Mouse (Mus musculus): ENCODE results near the gene Ifi35. TPM values are rescaled to one million over a fixed set of nuclear protein-coding genes. Genes with fewer than 3 reads are reported as not detected.

Gene Ifi35
- polyA plus RNA-seq (2016; fragmentation: Nextera tagmentation; extraction: Ambion mirVana): 5.9 and 6.1 TPM in 2 replicates

GRCm38 (mm10) chr11:101448274-101448746 is at the start of gene Ifi35:
Gene Ifi35, plus strand, starts transcription at chr11:101448407.
- peaks cover 28% of the 10 kb centered on the region for H3K36me3 ChIP-seq
- H3K27ac ChIP-seq: peak within 1 kb of the TSS; percentile 42; the same call in 1 of the 2 replicates
- peak within 1 kb of the TSS; percentile 25; the same call in 1 of the 2 replicates for H3K4me3 ChIP-seq
- 33% methylated on average over 10 of the region's 10 CpGs for WGBS
- ATAC-seq (ENCODE audit: insufficient number of reproducible peaks, insufficient read depth, low FRiP score, low TSS enrichment): no peak
- H3K9ac ChIP-seq: peak within 1 kb of the TSS; percentile 40
- peaks cover 13% of the 10 kb centered on the region for H3K4me1 ChIP-seq
- no peaks in the 10 kb centered on the region for H3K27me3 ChIP-seq
- no peaks in the 10 kb centered on the region for H3K9me3 ChIP-seq
- H3K4me2 ChIP-seq (replicated peaks): peak within 1 kb of the TSS; percentile 31

- H3K9me3 ChIP-seq: no peaks in the 10 kb centered on the region
- WGBS: 79% methylated on average over 2 of the region's 2 CpGs
- H3K36me3 ChIP-seq: peaks cover 35% of the 10 kb centered on the region
- H3K4me2 ChIP-seq (replicated peaks): no peak overlapping the region
- no peak overlapping the region for H3K9ac ChIP-seq
- no peaks in the 10 kb centered on the region for H3K27me3 ChIP-seq
- no peak for ATAC-seq (ENCODE audit: insufficient number of reproducible peaks, insufficient read depth, low FRiP score, low TSS enrichment)
- H3K27ac ChIP-seq: no peak overlapping the region
- H3K4me3 ChIP-seq: no peak overlapping the region
- peaks cover 3% of the 10 kb centered on the region; the same call in 1 of the 2 replicates for H3K4me1 ChIP-seq
Observed at GRCm38 (mm10) chr11:101415306-101415705, 32.9 kb upstream of the Ifi35 start.

- peaks cover 3% of the 10 kb centered on the region; the same call in 1 of the 2 replicates for H3K4me1 ChIP-seq
- H3K36me3 ChIP-seq: peaks cover 22% of the 10 kb centered on the region
- H3K4me2 ChIP-seq (replicated peaks): peak overlapping the region; percentile 72
- H3K4me3 ChIP-seq: peak overlapping the region; percentile 85
- H3K27me3 ChIP-seq: no peaks in the 10 kb centered on the region
- H3K9me3 ChIP-seq: no peaks in the 10 kb centered on the region
- WGBS: 3% methylated on average over 11 of the region's 11 CpGs
- H3K27ac ChIP-seq: peak overlapping the region; percentile 84
- ATAC-seq (ENCODE audit: insufficient number of reproducible peaks, insufficient read depth, low FRiP score, low TSS enrichment): 0 out of 2 replicates have a peak, but pooled peaks have one; percentile 25
- H3K9ac ChIP-seq: peak overlapping the region; percentile 85
Observed at GRCm38 (mm10) chr11:101416433-101417100, 31.6 kb upstream of the Ifi35 start.

GRCm38 (mm10) chr11:101417101-101417855 is 30.9 kb upstream of the Ifi35 start, which contains the start of gene Aarsd1:
Gene Aarsd1, minus strand, starts transcription at chr11:101417615.
- peak within 1 kb of the TSS; percentile 85 for H3K4me3 ChIP-seq
- H3K27ac ChIP-seq: peak within 1 kb of the TSS; percentile 84
- peaks cover 3% of the 10 kb centered on the region; the same call in 1 of the 2 replicates for H3K4me1 ChIP-seq
- H3K9me3 ChIP-seq: no peaks in the 10 kb centered on the region
- peak within 1 kb of the TSS; percentile 85 for H3K9ac ChIP-seq
- H3K27me3 ChIP-seq: no peaks in the 10 kb centered on the region
- H3K4me2 ChIP-seq (replicated peaks): peak within 1 kb of the TSS; percentile 72
- WGBS: under 1% methylated on average over 45 of the region's 45 CpGs
- peak; percentile 71 for ATAC-seq (ENCODE audit: insufficient number of reproducible peaks, insufficient read depth, low FRiP score, low TSS enrichment)
- H3K36me3 ChIP-seq: peaks cover 15% of the 10 kb centered on the region

GRCm38 (mm10) chr11:101418991-101419390 is 29.2 kb upstream of the Ifi35 start:
- H3K4me1 ChIP-seq: peaks cover 3% of the 10 kb centered on the region; the same call in 1 of the 2 replicates
- no peak overlapping the region for H3K4me2 ChIP-seq (replicated peaks)
- H3K9ac ChIP-seq: no peak overlapping the region
- no peaks in the 10 kb centered on the region for H3K9me3 ChIP-seq
- WGBS: 49% methylated on average over 6 of the region's 6 CpGs
- H3K27me3 ChIP-seq: no peaks in the 10 kb centered on the region
- no peak overlapping the region for H3K27ac ChIP-seq
- no peak for ATAC-seq (ENCODE audit: insufficient number of reproducible peaks, insufficient read depth, low FRiP score, low TSS enrichment)
- 0 out of 2 replicates have a peak, but pooled peaks cover under 1% of the 10 kb centered on the region for H3K36me3 ChIP-seq
- H3K4me3 ChIP-seq: no peak overlapping the region

- H3K9ac ChIP-seq: no peak overlapping the region
- H3K27me3 ChIP-seq: no peaks in the 10 kb centered on the region
- no peak overlapping the region for H3K4me2 ChIP-seq (replicated peaks)
- H3K36me3 ChIP-seq: no peaks in the 10 kb centered on the region
- no peak for ATAC-seq (ENCODE audit: insufficient number of reproducible peaks, insufficient read depth, low FRiP score, low TSS enrichment)
- peaks cover 7% of the 10 kb centered on the region; the same call in 1 of the 2 replicates for H3K4me1 ChIP-seq
- H3K4me3 ChIP-seq: no peak overlapping the region
- no peaks in the 10 kb centered on the region for H3K9me3 ChIP-seq
- H3K27ac ChIP-seq: no peak overlapping the region
- 22% methylated on average over 3 of the region's 3 CpGs for WGBS
Observed at GRCm38 (mm10) chr11:101419610-101420009, 28.6 kb upstream of the Ifi35 start.

GRCm38 (mm10) chr11:101420148-101420547 is 28.1 kb upstream of the Ifi35 start:
- Histone ChIP-seq H3K4me3 (no peak overlapping the region), H3K36me3 (no peaks in the 10 kb centered on the region), H3K4me1 (peaks cover 7% of the 10 kb centered on the region; the same call in 1 of the 2 replicates), H3K27me3 (no peaks in the 10 kb centered on the region), H3K27ac (no peak overlapping the region), H3K9me3 (no peaks in the 10 kb centered on the region), H3K4me2 (replicated peaks) (no peak overlapping the region), H3K9ac (no peak overlapping the region)
- ATAC-seq (ENCODE audit: insufficient number of reproducible peaks, insufficient read depth, low FRiP score, low TSS enrichment): no peak
- 86% methylated on average over 5 of the region's 5 CpGs for WGBS

GRCm38 (mm10) chr11:101424105-101424851 is 23.9 kb upstream of the Ifi35 start, which contains the start of gene Gm27029:
Gene Gm27029, minus strand, starts transcription at chr11:101424796.
- peak; percentile 61 for ATAC-seq (ENCODE audit: insufficient number of reproducible peaks, insufficient read depth, low FRiP score, low TSS enrichment)
- Histone ChIP-seq H3K4me2 (replicated peaks) (peak within 1 kb of the TSS; percentile 82), H3K9me3 (no peaks in the 10 kb centered on the region), H3K4me1 (peaks cover 20% of the 10 kb centered on the region), H3K27ac (peak within 1 kb of the TSS; percentile 83), H3K27me3 (no peaks in the 10 kb centered on the region), H3K4me3 (peak within 1 kb of the TSS; percentile 90), H3K36me3 (0 out of 2 replicates have a peak, but pooled peaks cover 2% of the 10 kb centered on the region), H3K9ac (peak within 1 kb of the TSS; percentile 71)
- WGBS: 9% methylated on average over 23 of the region's 23 CpGs

DNA sequence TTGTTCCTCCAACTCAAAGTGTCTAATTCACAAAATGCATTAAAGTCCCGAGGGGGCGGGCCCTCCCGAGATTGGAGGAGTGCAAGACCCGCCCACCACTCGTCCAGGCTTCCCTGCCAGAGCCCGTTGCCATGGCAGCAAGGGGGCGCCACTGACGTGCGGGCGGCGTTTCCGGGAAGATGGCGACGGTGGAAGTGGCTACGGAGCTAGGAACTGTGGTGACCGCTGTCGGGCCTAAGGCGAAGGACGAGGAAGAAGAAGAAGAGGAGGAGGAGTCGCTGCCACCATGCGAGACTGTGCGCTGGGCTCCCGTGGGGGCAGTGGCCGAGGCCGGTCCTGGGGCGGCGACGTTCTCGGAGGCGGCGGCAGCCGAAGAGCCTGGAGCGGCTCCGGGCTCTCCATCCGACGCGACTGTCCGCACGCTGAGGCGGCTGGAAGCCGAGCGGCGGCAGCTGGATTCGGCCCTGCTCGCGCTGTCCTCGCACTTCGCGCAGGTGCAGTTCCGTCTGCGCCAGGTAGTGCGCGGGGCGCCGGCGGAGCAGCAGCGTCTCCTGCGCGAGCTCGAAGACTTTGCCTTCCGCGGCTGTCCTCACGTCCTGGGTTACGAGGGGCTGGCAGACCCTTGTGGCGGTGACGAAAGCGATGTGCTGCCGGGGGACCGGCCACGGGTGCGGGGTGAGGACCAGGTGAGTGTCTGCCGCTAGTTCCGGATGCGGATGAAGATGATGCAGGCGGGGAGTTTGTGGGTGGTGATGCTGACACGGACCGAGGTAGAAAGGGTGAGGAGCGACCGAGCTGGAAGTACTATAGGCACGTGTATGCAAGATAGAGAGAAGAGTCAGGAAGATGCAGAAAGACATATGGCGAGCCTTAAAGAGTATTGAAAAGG is 23.0 kb upstream of the Ifi35 start, which contains the start of the genes Rundc1 and Ptges3l:
Gene Rundc1 (plus strand): TSS at position 161 of the 889 bp plus-strand sequence.
Gene Ptges3l (minus strand): TSS at position 409 of the 889 bp plus-strand sequence.
- H3K4me3 ChIP-seq: peak within 1 kb of the TSS; percentile 90
- H3K27me3 ChIP-seq: no peaks in the 10 kb centered on the region
- H3K9me3 ChIP-seq: no peaks in the 10 kb centered on the region
- H3K4me1 ChIP-seq: peaks cover 20% of the 10 kb centered on the region
- H3K4me2 ChIP-seq (replicated peaks): peak within 1 kb of the TSS; percentile 82
- peak within 1 kb of the TSS; percentile 83 for H3K27ac ChIP-seq
- WGBS: under 1% methylated on average over 73 of the region's 81 CpGs
- peak within 1 kb of the TSS; percentile 71 for H3K9ac ChIP-seq
- peak; percentile 73 for ATAC-seq (ENCODE audit: insufficient number of reproducible peaks, insufficient read depth, low FRiP score, low TSS enrichment)
- H3K36me3 ChIP-seq: peaks cover 9% of the 10 kb centered on the region

DNA sequence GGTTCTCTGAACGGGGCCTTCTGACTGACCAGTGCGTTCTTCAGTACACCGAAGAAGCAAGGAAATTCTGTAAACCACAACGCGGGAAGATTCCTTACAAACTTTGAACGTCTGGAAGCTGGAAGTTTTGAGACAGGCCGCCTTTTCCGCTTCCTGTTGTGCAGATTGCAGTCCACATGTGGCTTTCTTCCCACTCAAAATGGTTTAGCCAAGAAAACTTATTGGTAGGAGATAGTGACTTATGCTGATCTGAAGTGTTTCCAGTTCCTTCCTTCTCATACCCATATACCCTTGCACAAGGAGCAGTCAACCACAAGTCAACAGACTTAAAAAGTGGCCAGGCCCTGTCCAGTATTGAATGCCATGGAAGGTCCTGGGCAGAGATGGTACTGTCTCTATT is 22.0 kb upstream of the Ifi35 start:
- 60% methylated on average over 8 of the region's 8 CpGs for WGBS
- no peaks in the 10 kb centered on the region for H3K9me3 ChIP-seq
- no peak for ATAC-seq (ENCODE audit: insufficient number of reproducible peaks, insufficient read depth, low FRiP score, low TSS enrichment)
- no peaks in the 10 kb centered on the region for H3K27me3 ChIP-seq
- peaks cover 18% of the 10 kb centered on the region for H3K36me3 ChIP-seq
- H3K4me2 ChIP-seq (replicated peaks): peak overlapping the region; percentile 82
- peaks cover 20% of the 10 kb centered on the region for H3K4me1 ChIP-seq
- H3K9ac ChIP-seq: peak overlapping the region; percentile 71; the same call in 1 of the 2 replicates
- H3K4me3 ChIP-seq: peak overlapping the region; percentile 90
- H3K27ac ChIP-seq: no peak overlapping the region
